Mouse (Mus musculus) limb, embryonic 10.5 days (tissue): Measurements from ENCODE around the gene Olfr654. TPM values are rescaled to one million over a fixed set of nuclear protein-coding genes. Genes with fewer than 3 reads are reported as not detected.

Experiments
- DNase-seq: peaks from one replicate; pipeline ENCODE4 v3.0.0-alpha.2; 2017; ENCODE audit warnings: low spot score
- H3K27ac ChIP-seq: fragments of 300-500 bp; sonication (generic); 2 replicates; pipeline ENCODE4 v1.5.1; 2016; ENCODE audit warnings: mild to moderate bottlenecking
- H3K27me3 ChIP-seq: fragments of 300-500 bp; sonication (generic); 2 replicates; pipeline ENCODE4 v1.6.1; 2016; ENCODE audit warnings: low read depth, mild to moderate bottlenecking; ENCODE audit not compliant: poor library complexity, severe bottlenecking
- H3K36me3 ChIP-seq: fragments of 300-500 bp; sonication (generic); 2 replicates; pipeline ENCODE4 v1.6.1; 2016; ENCODE audit warnings: mild to moderate bottlenecking, moderate library complexity
- H3K4me1 ChIP-seq: fragments of 300-500 bp; sonication (generic); 2 replicates; pipeline ENCODE4 v1.6.1; 2016
- H3K4me3 ChIP-seq: fragments of 300-500 bp; sonication (generic); 2 replicates; pipeline ENCODE4 v1.5.1; 2016; ENCODE audit warnings: mild to moderate bottlenecking, moderate library complexity
- H3K9me3 ChIP-seq: fragments of 300-500 bp; sonication (generic); replicated peaks from 2 replicates; pipeline ENCODE4 v1.6.1; 2016; ENCODE audit warnings: mild to moderate bottlenecking
- WGBS: fragments of 180-500 bp; shearing (Covaris S2); methylation state at CpG from one replicate; pipeline ENCODE4 v1.1.7; 2016; 5-methylcytosine and 5-hydroxymethylcytosine counted together
- polyA plus RNA-seq: library from polyadenylated mRNA; unstranded; fragments of >200 nt; fragmentation: Nextera tagmentation; extraction: Ambion mirVana; gene quantifications from 2 replicates; pipeline ENCODE4 v1.2.1, GENCODE M21; 2016

The Olfr654 gene
- polyA plus RNA-seq, result not detected in 2 replicates

DNA sequence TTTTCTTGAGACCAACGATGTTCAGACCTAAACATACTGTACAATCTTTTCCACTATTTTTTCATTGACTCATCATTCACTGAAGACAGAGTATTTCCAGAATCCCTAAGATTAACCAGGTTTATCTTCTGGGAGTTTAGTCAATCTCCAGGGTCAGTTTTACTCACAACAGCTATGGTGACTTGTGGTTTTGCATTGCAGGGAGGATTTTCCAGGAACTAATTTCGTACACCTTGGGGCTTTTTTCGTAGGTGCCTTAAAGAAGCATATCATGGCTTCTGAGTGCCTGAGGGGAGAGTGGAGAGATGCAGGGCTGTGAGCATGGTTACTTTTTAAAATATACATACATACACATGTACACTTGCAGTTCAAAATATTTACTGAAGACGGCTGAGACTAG, at the start of gene Olfr654:
Gene Olfr654, plus strand, starts transcription at position 301 of the 400 bp plus-strand sequence.
- WGBS, result 91% methylated on average over 4 of the region's 4 CpGs
- no peaks in the 10 kb centered on the region for H3K9me3 ChIP-seq
- no peak within 1 kb of the TSS for H3K4me3 ChIP-seq
- DNase-seq, result no peak
- no peak within 1 kb of the TSS for H3K27ac ChIP-seq
- no peaks in the 10 kb centered on the region for H3K27me3 ChIP-seq
- no peaks in the 10 kb centered on the region for H3K36me3 ChIP-seq
- no peaks in the 10 kb centered on the region for H3K4me1 ChIP-seq

DNA sequence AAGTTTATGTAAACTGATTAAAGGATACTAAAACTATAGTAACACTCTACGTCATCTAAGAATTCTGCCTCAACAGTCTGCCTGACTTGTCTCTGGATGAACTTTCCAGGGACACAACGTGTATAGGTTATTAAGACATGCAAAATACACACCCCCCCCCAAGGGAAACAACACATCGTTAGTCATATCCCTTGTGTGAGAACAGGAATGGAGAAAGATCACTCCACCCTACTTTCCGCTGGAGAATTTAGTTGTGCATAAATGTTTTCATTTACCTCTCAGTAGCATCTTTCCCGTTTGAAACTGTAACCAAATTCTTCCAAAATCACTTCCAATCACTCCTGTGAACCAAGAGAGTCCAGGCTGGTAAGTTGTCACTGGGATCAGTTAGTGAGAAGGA, 37.0 kb upstream of the Olfr654 start, which contains the start of gene Olfr651:
Gene Olfr651, plus strand, starts transcription at position 301 of the 400 bp plus-strand sequence.
- Histone ChIP-seq H3K36me3 (no peaks in the 10 kb centered on the region), H3K9me3 (no peaks in the 10 kb centered on the region), H3K4me3 (no peak within 1 kb of the TSS), H3K27ac (no peak within 1 kb of the TSS), H3K27me3 (no peaks in the 10 kb centered on the region), H3K4me1 (no peaks in the 10 kb centered on the region)
- DNase-seq, result no peak
- WGBS, result 81% methylated on average over 5 of the region's 5 CpGs

DNA sequence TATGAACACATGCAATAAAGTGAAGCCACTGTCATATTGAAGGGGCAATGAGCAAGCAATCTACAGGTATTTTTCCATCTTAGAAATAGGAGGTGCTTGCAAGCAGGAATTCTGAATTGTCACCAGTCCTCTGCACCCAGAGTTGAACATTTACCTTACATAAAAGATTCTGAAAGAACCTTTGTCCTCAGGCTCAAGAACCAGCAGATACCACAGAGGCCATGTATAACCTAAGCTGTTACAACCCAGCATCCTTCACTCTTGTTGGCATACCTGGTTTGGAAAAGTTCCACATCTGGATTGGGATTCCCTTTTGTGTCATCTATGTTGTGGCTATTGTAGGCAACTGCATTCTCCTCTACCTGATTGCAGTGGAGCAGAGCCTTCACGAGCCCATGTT, 34.1 kb upstream of the Olfr654 start:
- no peaks in the 10 kb centered on the region for H3K4me1 ChIP-seq
- H3K9me3 ChIP-seq, result no peaks in the 10 kb centered on the region
- H3K4me3 ChIP-seq, result no peak overlapping the region
- H3K27ac ChIP-seq, result no peak overlapping the region
- no peaks in the 10 kb centered on the region for H3K36me3 ChIP-seq
- 75% methylated on average over 1 of the region's 1 CpGs for WGBS
- no peaks in the 10 kb centered on the region for H3K27me3 ChIP-seq
- DNase-seq, result no peak

DNA sequence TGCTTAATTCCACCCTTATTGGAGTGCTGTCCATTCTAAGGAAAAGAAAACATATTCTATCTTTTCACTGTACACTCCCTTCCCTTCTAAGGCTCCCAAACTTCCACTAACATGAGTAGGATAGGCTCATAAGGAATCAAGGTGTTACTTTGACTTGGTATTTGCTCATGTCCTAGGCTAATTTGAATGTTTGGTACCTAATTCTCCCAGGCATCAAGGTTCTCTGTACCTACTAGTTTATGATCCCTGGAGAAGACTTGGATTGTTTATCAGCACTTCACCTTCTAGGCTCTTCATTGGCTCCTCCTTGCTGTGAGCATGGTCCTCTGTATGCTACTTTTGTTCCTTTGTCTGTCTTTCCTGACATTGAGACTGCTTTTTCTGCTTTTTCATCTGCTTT, 26.2 kb upstream of the Olfr654 start, which contains the start of gene Olfr652:
Gene Olfr652, plus strand, starts transcription at position 301 of the 400 bp plus-strand sequence.
- no peaks in the 10 kb centered on the region for H3K36me3 ChIP-seq
- DNase-seq, result no peak
- no peak within 1 kb of the TSS for H3K4me3 ChIP-seq
- H3K27ac ChIP-seq, result no peak within 1 kb of the TSS
- no peaks in the 10 kb centered on the region for H3K9me3 ChIP-seq
- H3K27me3 ChIP-seq, result no peaks in the 10 kb centered on the region
- H3K4me1 ChIP-seq, result no peaks in the 10 kb centered on the region

DNA sequence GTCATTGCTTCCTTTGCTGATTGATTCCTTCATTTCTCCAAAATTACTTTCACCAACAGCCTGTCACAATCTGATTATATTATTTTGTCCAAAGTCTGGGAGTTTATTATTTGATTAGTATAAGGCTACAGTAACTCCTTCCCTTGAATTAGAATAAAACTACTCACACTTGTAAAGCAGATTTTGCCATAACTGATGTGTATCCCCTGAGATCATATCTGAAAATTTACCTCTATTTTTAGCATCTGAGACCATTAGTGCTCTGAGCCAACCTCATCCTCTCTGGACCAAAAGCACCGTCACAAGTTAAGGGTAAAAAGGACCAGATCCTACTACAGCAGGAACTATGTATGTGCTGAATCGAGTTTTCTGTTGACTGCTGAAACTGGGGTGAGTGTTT, 9.8 kb upstream of the Olfr654 start, which contains the start of gene Olfr653:
Gene Olfr653, plus strand, starts transcription at position 301 of the 400 bp plus-strand sequence.
- 86% methylated on average over 2 of the region's 2 CpGs for WGBS
- Histone ChIP-seq H3K4me3 (no peak within 1 kb of the TSS), H3K27me3 (no peaks in the 10 kb centered on the region), H3K4me1 (no peaks in the 10 kb centered on the region), H3K9me3 (no peaks in the 10 kb centered on the region), H3K36me3 (no peaks in the 10 kb centered on the region), H3K27ac (no peak within 1 kb of the TSS)
- DNase-seq, result no peak

DNA sequence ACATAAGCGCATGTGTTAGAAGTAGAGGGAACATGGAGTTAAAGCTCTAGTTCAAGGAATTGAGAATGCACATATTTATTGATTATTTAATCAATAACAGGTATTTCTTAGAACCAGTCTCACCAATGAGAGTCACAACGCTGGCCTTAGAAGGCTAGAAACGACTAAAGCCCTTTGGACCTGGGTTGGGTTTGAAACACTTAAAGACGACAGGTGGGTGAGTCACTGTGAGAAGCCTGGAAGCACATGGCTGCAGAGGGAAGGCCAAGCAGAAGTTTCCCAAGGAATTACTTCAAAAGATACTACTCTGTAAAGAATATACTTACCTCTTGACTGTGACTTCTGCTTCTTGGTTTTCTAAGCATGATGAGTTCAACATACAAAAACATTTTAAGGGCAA, 6.0 kb upstream of the Olfr654 start:
- no peak for DNase-seq
- 92% methylated on average over 4 of the region's 4 CpGs for WGBS
- no peaks in the 10 kb centered on the region for H3K9me3 ChIP-seq
- H3K36me3 ChIP-seq, result no peaks in the 10 kb centered on the region
- H3K4me1 ChIP-seq, result no peaks in the 10 kb centered on the region
- no peaks in the 10 kb centered on the region for H3K27me3 ChIP-seq
- no peak overlapping the region for H3K4me3 ChIP-seq
- H3K27ac ChIP-seq, result no peak overlapping the region

DNA sequence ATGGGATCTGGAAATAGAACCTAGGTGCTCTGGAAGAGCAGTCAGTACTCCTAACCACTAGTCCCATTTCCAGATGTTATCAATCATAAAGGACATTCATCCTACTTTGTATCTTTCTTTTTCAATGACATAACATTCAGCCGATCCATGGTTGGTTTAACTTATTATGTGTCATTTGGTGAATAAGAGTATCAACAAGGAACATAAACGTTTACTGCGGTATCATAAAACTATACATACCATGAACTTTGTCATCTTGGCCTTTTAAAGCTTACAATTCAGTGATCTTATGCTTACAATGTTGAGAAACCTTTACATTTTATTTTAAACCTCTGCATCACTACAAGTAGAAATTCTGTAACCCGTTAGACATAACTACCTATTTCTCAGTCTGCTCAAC, 5.4 kb upstream of the Olfr654 start:
- Histone ChIP-seq H3K4me3 (no peak overlapping the region), H3K36me3 (no peaks in the 10 kb centered on the region), H3K4me1 (no peaks in the 10 kb centered on the region), H3K27ac (no peak overlapping the region), H3K27me3 (no peaks in the 10 kb centered on the region), H3K9me3 (no peaks in the 10 kb centered on the region)
- 93% methylated on average over 4 of the region's 4 CpGs for WGBS
- no peak for DNase-seq

DNA sequence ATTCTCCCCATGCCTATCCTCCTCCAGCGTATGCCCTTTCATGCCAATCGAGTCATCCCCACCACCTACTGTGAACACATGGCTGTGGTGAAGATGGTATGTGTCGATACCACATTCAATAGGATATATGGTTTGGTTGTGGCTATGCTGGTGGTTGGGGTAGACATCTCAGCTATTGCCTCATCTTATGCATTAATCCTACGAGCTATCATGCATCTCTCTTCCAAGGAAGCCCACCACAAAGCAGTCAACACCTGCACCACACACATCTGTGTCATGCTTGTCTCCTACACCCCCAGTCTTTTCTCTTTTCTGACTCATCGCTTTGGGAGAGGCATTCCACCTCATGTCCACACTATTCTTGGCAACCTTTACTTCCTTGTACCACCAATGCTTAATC, 1.4 kb downstream of the Olfr654 start:
- no peaks in the 10 kb centered on the region for H3K4me1 ChIP-seq
- WGBS, result 88% methylated on average over 5 of the region's 5 CpGs

DNA sequence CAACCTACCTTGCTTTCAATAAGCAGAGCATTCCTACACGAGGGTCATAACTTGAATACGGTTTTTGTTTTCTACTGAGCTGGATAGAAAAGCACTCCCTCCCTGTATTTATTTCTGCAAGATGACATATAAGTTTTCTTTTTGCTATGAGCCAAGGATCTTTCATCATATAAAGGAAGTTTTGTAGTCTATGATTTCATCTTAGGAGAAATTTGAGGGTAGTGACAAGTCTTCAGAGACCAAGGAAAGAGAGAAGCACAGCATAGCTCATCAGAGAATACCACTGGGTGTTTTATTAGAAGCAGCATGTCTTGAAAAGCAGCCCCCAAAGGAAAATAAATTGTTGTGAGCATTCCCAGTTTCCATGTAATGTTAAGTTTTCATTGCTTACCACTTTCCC, 14.9 kb downstream of the Olfr654 start, which contains the start of gene Olfr655:
Gene Olfr655, minus strand, starts transcription at position 101 of the 400 bp plus-strand sequence.
- 90% methylated on average over 2 of the region's 2 CpGs for WGBS
- Histone ChIP-seq H3K36me3 (no peaks in the 10 kb centered on the region), H3K4me1 (no peaks in the 10 kb centered on the region), H3K27ac (no peak within 1 kb of the TSS), H3K27me3 (no peaks in the 10 kb centered on the region), H3K4me3 (no peak within 1 kb of the TSS), H3K9me3 (no peaks in the 10 kb centered on the region)
- DNase-seq, result no peak

More for the DNA sequence above, 1.4 kb downstream of the Olfr654 start:
- Histone ChIP-seq H3K27ac (no peak overlapping the region), H3K4me3 (no peak overlapping the region), H3K36me3 (no peaks in the 10 kb centered on the region), H3K27me3 (no peaks in the 10 kb centered on the region), H3K9me3 (no peaks in the 10 kb centered on the region)
- no peak for DNase-seq

DNA sequence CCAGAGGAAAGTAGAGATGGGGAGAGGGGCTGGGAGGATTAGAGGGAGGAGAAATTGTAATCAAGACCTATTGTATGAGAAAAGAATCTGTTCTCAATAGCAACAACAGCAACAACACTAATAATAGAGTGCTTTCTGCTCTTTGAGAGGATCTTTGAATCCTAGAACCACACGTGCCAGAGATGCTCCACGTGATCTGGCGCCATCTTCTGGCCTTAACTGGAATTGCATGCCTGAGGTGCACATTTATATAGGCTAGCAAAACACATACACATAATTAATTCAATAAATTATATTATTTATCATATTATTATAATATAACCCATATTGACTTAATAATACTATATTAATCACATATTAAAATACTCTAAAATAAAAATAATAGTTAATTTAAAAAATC, 16.3 kb downstream of the Olfr654 start:
- no peak overlapping the region for H3K27ac ChIP-seq
- no peak overlapping the region for H3K4me3 ChIP-seq
- peak; percentile 55 for DNase-seq
- WGBS, result 5% methylated on average over 3 of the region's 3 CpGs
- H3K27me3 ChIP-seq, result no peaks in the 10 kb centered on the region
- H3K36me3 ChIP-seq, result no peaks in the 10 kb centered on the region
- H3K4me1 ChIP-seq, result no peaks in the 10 kb centered on the region
- H3K9me3 ChIP-seq, result no peaks in the 10 kb centered on the region

DNA sequence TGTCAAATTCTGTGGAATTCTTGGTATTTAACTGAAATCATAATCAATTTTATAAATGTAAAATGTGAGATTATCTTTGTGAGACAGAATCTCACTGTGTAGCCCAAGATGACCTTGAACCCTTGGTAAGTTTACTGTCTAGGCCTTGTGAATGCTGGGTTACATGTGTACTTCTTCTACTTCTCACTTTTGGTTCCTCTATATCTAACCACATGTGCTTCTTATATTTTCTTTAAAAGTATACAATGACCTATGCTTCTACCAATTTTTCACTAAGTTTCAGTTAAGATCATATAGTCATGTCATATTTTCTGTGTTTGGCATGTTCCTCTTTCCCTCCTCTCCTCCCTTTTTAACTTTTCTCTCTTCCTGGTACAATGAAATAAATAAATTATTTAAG, 17.9 kb downstream of the Olfr654 start:
- no peaks in the 10 kb centered on the region for H3K9me3 ChIP-seq
- H3K4me1 ChIP-seq, result no peaks in the 10 kb centered on the region
- no peak for DNase-seq
- no peaks in the 10 kb centered on the region for H3K27me3 ChIP-seq
- H3K27ac ChIP-seq, result no peak overlapping the region
- H3K4me3 ChIP-seq, result no peak overlapping the region
- no peaks in the 10 kb centered on the region for H3K36me3 ChIP-seq

DNA sequence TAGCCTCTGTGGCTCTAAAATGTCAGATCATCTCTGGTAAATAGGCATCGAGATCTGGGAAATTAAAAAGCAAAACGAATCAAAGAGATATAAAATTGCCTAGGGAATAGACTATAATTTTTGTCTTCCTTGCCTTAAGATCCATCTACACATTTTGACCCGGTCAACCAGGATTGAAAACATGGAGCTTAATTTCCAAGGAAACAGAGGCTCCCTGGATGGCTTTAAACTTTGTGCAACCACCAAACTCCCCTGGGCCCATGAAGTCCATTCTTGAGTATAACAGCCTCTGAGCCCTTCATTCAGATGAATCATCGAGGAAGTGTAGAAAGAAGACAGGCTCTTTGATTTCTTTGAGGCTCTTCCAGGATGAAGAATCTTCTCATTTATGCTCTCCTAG, 26.8 kb downstream of the Olfr654 start, which contains the start of gene Olfr656:
Gene Olfr656, plus strand, starts transcription at position 301 of the 400 bp plus-strand sequence.
- WGBS, result 85% methylated on average over 4 of the region's 4 CpGs
- H3K27ac ChIP-seq, result no peak within 1 kb of the TSS
- H3K9me3 ChIP-seq, result no peaks in the 10 kb centered on the region
- no peak for DNase-seq
- no peaks in the 10 kb centered on the region for H3K4me1 ChIP-seq
- H3K36me3 ChIP-seq, result no peaks in the 10 kb centered on the region
- no peaks in the 10 kb centered on the region for H3K27me3 ChIP-seq
- H3K4me3 ChIP-seq, result no peak within 1 kb of the TSS

DNA sequence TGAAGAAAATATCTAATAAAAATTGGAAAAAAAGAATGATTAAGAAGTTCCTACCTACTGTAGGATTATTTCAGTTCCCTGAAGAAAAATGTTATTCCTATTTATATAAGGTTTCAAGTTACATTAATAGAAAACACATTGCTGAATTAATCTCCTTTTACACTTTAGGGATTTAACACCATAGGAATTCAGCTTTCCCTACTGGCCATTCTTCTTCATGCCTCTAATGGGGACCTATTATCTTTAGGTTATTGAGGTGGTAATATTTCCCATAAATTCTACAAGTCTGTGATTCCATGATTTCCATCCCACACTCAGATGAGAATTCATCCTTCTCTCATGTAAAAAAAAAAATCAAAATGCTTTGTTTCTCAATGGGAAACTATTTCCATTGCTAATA, 37.7 kb downstream of the Olfr654 start, which contains the start of gene Olfr657:
Gene Olfr657, plus strand, starts transcription at position 301 of the 400 bp plus-strand sequence.
- no peak for DNase-seq
- Histone ChIP-seq H3K27me3 (no peaks in the 10 kb centered on the region), H3K36me3 (no peaks in the 10 kb centered on the region), H3K27ac (no peak within 1 kb of the TSS), H3K4me1 (no peaks in the 10 kb centered on the region), H3K9me3 (no peaks in the 10 kb centered on the region), H3K4me3 (no peak within 1 kb of the TSS)
